Mouse (Mus musculus) liver (tissue): Measurements from ENCODE around the gene Gm5737.

Source experiments
- DNase-seq: peaks from one replicate; pipeline ENCODE4 v3.0.0-alpha.2; 2020; ENCODE audit warnings: mixed read lengths

Gene Gm5737

DNA sequence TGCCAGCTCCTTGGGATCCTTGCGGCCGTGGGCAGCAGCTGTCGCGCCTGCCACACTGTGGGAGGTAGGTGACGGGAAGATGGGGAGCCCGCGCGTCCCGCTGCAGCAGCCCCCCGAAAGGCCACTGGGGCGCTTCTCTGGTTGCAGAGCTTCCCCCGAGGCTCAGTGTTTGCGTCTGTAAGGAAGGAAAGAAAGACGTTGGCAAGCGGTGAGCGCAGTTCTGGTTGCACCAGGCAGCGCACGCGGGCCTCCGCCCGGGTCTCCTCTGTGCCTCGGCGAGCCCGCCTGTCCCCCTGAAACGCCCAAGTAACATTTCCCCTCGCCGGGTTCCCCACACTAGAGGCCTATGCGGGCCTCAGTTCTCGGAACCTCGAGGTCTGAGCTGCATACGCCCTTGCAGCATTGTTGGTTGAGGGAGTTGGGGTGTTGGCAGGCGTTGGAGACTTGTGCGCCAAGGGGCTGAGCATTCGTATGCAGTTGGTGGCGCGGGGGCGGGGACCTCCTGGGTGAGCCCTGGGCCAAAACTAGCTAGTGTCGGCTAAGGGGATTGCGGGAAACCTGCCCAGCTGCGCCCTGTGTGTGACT is 31.0 kb downstream of the Gm5737 start:
- peak; percentile 90 for DNase-seq

GRCm38 (mm10) chr7:120843852-120844435 is 31.8 kb downstream of the Gm5737 start:
- peak; percentile 42 for DNase-seq

DNA sequence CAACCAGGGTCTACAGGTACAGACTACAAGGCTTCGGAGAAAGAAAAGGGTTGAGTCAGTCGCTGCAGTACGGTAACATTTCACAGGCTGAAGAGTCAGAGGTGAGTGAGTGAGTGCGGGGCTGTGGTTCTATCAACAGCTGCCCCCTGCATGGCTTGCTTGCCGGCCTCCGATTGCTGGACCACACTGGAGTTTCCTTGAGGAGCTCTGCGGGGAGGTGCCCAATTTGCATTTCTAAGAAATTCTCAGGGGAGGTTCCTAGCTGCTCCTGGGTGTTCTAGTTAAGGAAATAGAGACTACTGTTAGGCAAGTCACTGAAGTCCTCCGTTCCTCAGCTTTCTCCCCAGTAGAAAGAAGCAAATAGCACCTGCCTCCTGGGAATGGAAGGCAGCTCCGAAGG is 32.5 kb downstream of the Gm5737 start:
- DNase-seq, result peak; percentile 64

DNA sequence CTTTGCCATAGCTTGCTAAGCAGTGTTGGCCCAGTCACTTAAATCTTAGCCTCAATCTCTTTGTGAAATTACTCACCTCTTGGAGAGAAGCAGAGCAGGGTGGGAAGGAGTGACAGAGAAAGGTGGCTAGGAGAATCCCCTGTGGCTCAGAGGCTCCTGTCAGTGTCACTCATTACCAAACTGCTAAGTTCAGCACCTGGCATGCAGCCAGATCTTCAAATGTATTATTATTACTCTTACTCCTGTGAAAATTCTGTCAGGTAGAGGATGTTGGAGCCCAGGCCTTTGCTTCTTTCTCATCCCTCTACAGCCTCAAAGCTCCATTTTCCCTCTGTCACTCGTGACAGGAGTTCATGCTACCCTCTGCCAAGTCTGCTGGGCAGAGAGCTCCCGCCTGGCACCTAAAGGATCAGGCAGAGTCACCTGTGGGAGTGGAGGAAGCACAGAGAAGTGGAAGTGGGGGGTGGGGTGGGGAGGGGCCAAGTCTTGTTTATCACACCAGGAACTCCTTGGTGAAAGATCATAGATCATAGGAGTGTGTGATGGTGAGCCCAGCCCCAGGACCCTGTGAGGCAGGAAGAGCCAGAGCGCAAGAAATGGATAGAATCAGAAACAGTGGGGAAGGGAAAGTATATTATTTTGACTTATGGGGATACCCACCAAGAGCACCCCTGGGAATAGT is 36.8 kb downstream of the Gm5737 start:
- DNase-seq, result no peak

DNA sequence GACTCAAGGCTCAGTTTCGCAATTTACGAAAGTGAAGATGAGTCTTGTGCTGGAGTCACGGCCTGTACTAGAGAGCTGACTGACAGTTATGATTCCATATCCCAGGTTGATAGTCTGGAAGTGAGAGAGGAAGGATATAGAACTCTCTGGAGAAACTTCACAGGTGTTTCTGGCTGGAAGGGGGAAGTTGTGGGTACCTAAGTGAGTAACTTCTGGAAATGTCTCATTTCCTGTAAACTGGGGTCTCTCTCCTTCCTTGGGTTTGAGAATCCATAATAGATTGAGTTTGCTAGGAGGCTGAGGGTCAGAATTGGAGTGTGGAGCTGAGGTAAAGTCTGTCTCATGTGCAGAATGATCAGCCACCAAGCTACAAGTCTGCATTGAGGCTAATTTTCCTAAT is 38.0 kb downstream of the Gm5737 start:
- no peak for DNase-seq

DNA sequence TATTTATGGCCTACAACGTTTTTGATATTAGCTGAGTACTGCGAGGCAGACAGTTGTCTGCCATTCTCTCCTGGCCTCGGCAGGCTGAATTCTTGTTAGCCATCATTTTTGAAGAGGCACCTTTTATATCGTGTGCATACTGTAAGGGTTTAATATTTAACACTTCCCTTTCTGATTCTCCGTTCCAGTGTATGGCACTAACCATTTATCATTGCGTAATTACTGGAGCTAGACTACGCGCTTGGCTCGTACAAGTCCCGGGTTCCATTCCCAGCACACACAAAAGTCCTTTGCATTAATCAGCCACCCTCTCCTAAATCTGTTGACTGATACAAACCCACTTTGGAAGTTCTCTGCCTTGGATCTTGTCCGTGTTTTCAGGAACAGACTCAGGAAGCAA is 47.7 kb downstream of the Gm5737 start:
- DNase-seq, result no peak

DNA sequence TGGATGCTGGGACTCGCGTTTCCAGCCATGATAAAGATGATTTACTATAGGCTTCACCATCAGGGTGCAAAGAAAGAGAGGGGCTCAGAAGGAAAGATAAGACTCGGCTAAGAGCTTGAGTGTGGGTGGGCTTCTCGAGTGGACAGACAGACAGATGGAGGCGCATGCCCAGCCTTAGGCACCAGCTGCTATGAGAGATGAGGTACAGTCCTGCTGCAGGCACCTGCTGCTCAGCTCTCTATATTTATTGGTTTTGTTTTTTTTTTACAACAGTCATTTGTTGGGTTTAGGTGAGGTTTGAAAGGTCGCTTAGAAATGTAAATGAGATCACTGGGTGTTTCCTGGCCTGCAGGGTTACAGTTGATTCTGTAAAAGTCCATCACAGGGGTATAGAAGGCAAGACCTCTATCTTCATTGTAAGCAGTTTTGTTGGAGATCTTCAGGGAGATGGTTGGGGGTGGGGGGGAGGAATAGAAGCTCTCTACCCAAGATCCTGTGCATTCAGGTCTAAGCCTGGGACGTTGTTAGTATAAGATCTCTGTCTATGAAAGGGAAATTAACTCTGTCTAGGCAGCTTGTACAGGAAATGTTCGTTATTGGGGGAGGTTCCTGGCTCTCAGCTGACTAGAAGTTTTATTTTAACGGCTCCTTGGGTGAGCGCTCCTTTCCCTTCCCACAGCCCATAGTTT is 48.8 kb downstream of the Gm5737 start:
- DNase-seq, result no peak

DNA sequence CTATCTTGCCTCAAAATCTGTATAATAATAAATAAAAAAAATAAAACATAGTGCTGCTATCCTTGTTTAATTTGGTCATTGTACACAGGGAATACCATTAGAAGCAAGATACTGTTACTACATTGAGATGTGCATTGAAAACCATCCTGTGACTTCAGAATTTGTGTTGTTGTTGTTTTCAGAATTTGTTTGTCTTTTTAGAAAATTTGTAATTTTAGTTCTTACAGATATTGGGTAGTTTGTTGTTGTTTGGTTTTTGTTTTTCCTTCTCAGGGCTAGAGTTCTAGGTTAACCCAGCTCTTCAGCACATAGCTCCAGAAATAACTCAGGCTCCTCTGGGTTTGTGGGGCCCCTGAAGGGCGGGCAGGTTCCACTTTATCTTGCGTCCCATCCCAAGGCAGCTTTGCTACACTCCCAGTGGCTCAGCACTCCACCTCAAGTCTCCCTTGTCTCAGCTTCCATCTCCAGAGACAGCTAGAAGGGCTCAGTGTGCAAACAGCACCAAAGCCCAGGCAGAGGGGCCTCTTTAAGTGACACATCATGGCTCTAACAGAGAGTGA is 49.4 kb downstream of the Gm5737 start:
- DNase-seq, result peak; percentile 91

GRCm38 (mm10) chr7:120862196-120862595 is 50.0 kb downstream of the Gm5737 start:
- no peak for DNase-seq

DNA sequence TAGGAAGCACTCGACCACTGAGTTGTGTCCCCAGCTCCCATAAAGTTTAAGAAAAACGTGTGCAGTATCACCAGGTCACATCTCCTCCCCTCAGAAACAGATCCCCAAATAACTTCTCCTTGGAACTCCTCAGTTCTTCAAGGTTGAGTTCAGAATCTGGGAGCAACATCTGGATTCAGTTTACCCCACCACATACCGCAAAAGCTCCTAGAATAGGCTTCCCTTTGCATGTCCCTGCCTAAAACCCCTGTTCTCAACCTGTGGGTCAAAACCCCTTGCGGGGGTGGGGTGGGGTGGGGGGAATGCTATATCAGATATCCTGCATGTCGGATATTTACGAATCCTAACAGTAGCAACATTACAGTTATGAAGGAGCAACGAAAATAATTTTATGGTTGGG is 50.5 kb downstream of the Gm5737 start:
- DNase-seq, result no peak

DNA sequence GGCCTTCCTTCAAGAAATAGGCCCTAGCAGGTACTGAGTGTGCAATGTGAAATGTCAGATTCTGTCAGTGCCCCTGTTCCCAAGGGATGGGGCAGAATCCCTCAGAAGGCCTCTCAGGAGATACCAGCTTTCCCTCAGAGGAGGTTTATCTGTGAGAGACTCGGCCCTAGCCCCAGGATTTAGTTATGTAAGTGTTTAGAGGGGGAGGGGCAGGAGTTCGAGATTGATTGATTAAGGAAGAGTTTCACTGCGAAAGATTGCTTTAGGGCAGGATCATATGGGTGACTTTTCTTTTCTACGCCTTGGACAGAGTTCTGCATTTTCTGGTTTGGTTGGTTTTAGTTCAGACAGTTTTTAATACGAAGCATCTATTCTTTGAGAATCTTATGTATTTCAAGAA is 51.3 kb downstream of the Gm5737 start:
- DNase-seq, result peak; percentile 53

- DNase-seq, result peak; percentile 78
These were observed 52.9 kb downstream of the Gm5737 start for GRCm38 (mm10) chr7:120865100-120865499.

DNA sequence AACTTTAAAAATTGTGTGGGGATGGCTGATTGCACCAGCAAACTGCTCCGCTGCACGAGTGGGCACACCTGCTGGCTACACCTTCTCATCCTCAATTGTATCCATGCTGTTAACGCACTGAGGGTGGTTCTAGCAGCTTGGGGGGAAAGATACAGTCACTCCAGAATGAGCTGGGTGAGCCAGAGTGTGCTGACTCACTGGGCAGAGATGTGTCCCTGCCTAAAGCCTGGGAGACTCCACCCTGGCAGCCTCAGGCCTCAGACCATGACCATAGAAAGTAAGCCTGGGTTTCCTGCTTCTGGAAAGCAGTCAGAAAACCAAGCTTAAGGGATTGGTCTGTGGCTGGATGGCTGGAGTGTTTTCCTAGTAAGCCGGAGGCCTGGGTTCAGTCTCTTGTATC is 53.7 kb downstream of the Gm5737 start:
- DNase-seq, result peak; percentile 91

DNA sequence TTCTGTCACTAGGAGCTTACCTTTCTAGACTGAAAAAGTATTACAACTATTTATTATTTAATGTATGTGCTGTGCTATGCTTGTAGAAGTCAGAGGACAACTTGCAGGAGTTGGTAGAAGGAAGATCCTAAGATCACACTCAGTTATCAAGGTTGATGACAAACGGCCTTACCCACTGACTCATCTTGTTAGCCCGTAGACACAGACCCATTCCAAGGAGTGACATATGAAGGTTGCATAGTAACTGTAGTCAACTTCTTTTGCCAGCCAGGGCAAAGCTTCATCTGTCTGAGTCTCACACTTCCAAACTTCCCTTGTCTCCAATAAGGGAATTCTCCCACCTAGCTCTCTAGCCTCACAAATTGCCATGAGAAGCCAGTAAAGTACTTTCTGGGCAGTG is 54.5 kb downstream of the Gm5737 start:
- no peak for DNase-seq

GRCm38 (mm10) chr7:120867720-120868119 is 55.6 kb downstream of the Gm5737 start:
- DNase-seq, result peak; percentile 70

DNA sequence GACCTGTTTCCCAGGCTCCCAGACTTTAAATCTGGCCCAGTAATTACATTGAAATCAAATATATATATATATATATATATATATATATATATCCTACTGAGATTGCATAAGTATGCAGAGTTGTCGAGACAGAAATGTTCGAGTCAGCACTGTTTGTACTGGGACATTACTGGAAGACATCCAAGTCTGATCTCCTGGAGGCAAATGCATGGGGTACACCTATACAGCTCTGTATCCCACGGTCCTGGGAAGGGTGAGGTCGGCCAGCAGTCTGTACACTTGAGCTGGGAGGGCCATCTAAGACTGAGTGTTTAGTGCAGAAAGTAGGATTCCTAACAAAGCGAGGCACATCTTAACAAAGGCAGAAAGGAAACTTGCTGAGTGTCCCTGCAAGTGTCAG is 57.7 kb downstream of the Gm5737 start:
- DNase-seq, result no peak

GRCm38 (mm10) chr7:120870431-120871008 is 58.4 kb downstream of the Gm5737 start:
- no peak for DNase-seq

DNA sequence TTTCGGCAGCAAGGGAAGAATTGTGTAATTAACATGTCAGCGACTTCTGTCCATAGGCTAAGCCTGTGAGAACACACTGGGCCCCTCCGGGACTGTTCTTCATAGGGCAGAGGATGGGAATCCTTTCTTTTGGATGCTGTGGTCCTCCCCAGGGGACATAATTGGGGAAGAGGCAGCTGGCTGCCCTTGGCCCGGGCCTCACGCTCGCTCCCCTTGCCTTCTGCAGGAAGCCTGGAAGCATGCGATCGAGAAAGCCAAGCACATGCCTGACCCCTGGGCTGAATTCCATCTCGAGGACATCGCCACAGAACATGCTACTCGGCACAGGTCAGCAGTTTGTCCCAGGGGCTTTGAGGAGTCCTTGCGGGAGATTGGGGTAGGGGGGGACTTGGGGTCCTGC is 60.9 kb downstream of the Gm5737 start:
- DNase-seq, result no peak

GRCm38 (mm10) chr7:120874021-120874420 is 61.9 kb downstream of the Gm5737 start:
- DNase-seq, result no peak

DNA sequence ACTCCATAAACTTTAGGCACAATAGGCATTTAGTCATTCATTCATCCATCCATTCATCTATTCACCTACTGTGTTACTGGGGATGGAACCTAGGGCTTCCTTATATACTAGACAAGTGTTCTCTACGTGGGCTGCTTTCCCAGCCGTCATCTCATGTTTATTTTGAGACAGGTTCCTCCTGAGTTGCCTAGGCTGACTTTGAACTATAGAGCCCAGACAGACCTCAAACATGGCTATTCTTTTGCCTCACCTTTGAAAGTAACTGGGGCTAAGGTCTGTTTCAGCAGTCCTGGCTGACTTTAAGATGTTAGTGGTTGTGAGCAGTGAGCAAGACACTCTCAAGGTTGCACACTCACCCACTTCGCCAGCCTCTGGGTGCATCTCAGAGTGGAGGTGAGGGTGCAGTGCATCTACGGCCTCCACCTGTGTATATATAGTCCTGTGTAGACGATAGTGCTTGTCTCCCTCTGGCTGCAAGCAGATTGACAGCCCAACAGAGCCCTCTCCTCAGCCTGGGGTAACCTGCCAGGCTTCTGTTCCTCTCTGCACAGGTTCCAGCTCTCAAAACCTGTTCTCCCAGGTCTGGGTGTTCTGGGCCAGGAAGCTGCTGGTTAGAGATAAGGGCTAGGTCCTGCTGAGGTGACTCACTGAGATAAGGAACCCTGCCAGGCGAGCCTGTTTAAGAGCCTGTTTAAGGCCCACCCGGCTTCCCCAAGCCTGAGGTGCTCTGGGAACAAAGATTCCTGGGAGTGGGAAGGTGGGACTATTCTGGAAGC is 62.8 kb downstream of the Gm5737 start:
- DNase-seq, result peak; percentile 90

DNA sequence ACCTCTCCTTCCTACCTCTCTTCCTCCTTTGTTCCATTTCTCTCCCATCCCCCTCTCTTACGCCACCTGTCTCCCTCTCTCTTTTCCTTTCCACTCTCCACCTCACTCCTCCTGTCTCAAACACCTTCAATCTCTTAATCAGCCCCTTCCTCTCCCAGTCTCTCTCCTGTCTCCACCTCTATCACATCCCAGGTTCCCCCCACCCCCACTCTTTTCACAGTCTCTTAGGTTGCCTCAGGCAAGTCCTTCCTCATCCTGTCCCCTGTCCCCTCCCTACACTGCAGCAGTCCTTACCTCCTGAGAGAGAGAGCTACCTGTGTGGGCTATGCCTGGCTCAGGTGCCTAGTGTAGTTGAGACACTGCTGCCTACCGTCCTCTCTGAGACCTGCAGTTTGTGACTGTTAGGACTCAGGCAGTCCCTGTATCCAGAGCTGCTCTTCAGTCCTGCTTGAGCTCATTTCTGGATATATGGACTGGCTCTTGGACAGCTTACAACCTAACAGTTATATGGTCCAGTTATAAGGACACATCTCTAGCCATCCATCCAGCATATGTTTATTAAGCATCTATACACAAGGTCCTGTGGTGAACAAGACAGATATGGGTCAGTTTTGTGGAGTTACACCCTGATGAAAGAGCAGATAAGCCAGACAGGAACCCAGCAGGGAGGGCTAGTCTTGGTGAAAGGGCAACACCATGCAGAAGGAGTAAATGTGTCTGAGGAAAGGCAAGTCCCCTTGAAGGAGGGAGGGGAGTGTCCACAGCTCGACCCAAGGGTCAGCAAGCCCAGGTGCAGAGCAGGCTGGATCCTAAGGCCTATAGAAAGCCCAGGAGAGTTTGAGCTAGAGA is 63.6 kb downstream of the Gm5737 start:
- DNase-seq, result peak; percentile 49
